Mouse (Mus musculus): ENCODE results near the gene Hoxa11. TPM values are rescaled to one million over a fixed set of nuclear protein-coding genes. Genes with fewer than 3 reads are reported as not detected.

Hoxa11 gene
- not detected in 2 replicates for polyA plus RNA-seq (2012; rRNA removed)

GRCm38 (mm10) chr6:52245757-52246142 is at the start of gene Hoxa11:
TSS of gene Hoxa11 (minus strand) at chr6:52245810.
- 4% methylated on average over 20 of the region's 20 CpGs for WGBS
- DNase-seq, result no peak
- no peaks in the 10 kb centered on the region for H3K36me3 ChIP-seq (ENCODE audit: control insufficient read depth, insufficient read depth, low read length)

GRCm38 (mm10) chr6:52294616-52295015 is 49.0 kb upstream of the Hoxa11 start:
- WGBS, result 88% methylated on average over 6 of the region's 6 CpGs
- no peak overlapping the region for H3K27ac ChIP-seq (ENCODE audit: control insufficient read depth, insufficient read depth, low read length)
- H3K4me1 ChIP-seq (replicated peaks; ENCODE audit: control insufficient read depth, insufficient read depth, low read length), result no peaks in the 10 kb centered on the region
- TF ChIP-seq CTCF (IDR thresholded peaks at IDR 0.05; ENCODE audit: borderline replicate concordance, control insufficient read depth, extremely low read depth, insufficient read depth, low read length, poor library complexity) (no peak), POLR2A (IDR thresholded peaks at IDR 0.05; ENCODE audit: control insufficient read depth, extremely low read depth, insufficient read depth, low read length, poor library complexity) (no peak)
- H3K4me3 ChIP-seq (ENCODE audit: control insufficient read depth, insufficient read depth, low read length), result no peak overlapping the region
- H3K36me3 ChIP-seq (ENCODE audit: control insufficient read depth, insufficient read depth, low read length), result no peaks in the 10 kb centered on the region
- DNase-seq, result no peak
- peaks cover 17% of the 10 kb centered on the region; the same call in 1 of the 2 replicates for H3K27me3 ChIP-seq (ENCODE audit: control insufficient read depth, insufficient read depth, low read length)

More at GRCm38 (mm10) chr6:52245757-52246142, at the start of gene Hoxa11:
- TF ChIP-seq POLR2A (IDR thresholded peaks at IDR 0.05; ENCODE audit: control insufficient read depth, extremely low read depth, insufficient read depth, low read length, poor library complexity) (no peak), CTCF (IDR thresholded peaks at IDR 0.05; ENCODE audit: borderline replicate concordance, control insufficient read depth, extremely low read depth, insufficient read depth, low read length, poor library complexity) (no peak)
- Histone ChIP-seq H3K27ac (ENCODE audit: control insufficient read depth, insufficient read depth, low read length) (no peak within 1 kb of the TSS), H3K4me3 (ENCODE audit: control insufficient read depth, insufficient read depth, low read length) (no peak within 1 kb of the TSS), H3K4me1 (replicated peaks; ENCODE audit: control insufficient read depth, insufficient read depth, low read length) (peaks cover 16% of the 10 kb centered on the region), H3K27me3 (ENCODE audit: control insufficient read depth, insufficient read depth, low read length) (peaks cover 68% of the 10 kb centered on the region)

GRCm38 (mm10) chr6:52292328-52292727 is 46.7 kb upstream of the Hoxa11 start:
- no peak overlapping the region for H3K4me3 ChIP-seq (ENCODE audit: control insufficient read depth, insufficient read depth, low read length)
- H3K27me3 ChIP-seq (ENCODE audit: control insufficient read depth, insufficient read depth, low read length), result peaks cover 17% of the 10 kb centered on the region; the same call in 1 of the 2 replicates
- no peak for DNase-seq
- 79% methylated on average over 7 of the region's 7 CpGs for whole genome bisulfite sequencing
- H3K36me3 ChIP-seq (ENCODE audit: control insufficient read depth, insufficient read depth, low read length), result no peaks in the 10 kb centered on the region
- TF ChIP-seq CTCF (IDR thresholded peaks at IDR 0.05; ENCODE audit: borderline replicate concordance, control insufficient read depth, extremely low read depth, insufficient read depth, low read length, poor library complexity), result no peak
- TF ChIP-seq POLR2A (IDR thresholded peaks at IDR 0.05; ENCODE audit: control insufficient read depth, extremely low read depth, insufficient read depth, low read length, poor library complexity), result no peak
- no peak overlapping the region for H3K27ac ChIP-seq (ENCODE audit: control insufficient read depth, insufficient read depth, low read length)
- no peaks in the 10 kb centered on the region for H3K4me1 ChIP-seq (replicated peaks; ENCODE audit: control insufficient read depth, insufficient read depth, low read length)

GRCm38 (mm10) chr6:52291021-52291860 is 45.6 kb upstream of the Hoxa11 start:
- no peaks in the 10 kb centered on the region for H3K4me1 ChIP-seq (replicated peaks; ENCODE audit: control insufficient read depth, insufficient read depth, low read length)
- peaks cover 17% of the 10 kb centered on the region; the same call in 1 of the 2 replicates for H3K27me3 ChIP-seq (ENCODE audit: control insufficient read depth, insufficient read depth, low read length)
- DNase-seq, result no peak
- 12% methylated on average over 45 of the region's 45 CpGs for WGBS
- TF ChIP-seq CTCF (IDR thresholded peaks at IDR 0.05; ENCODE audit: borderline replicate concordance, control insufficient read depth, extremely low read depth, insufficient read depth, low read length, poor library complexity) (no peak), POLR2A (IDR thresholded peaks at IDR 0.05; ENCODE audit: control insufficient read depth, extremely low read depth, insufficient read depth, low read length, poor library complexity) (no peak)
- no peak overlapping the region for H3K27ac ChIP-seq (ENCODE audit: control insufficient read depth, insufficient read depth, low read length)
- no peaks in the 10 kb centered on the region for H3K36me3 ChIP-seq (ENCODE audit: control insufficient read depth, insufficient read depth, low read length)
- H3K4me3 ChIP-seq (ENCODE audit: control insufficient read depth, insufficient read depth, low read length), result no peak overlapping the region

GRCm38 (mm10) chr6:52290186-52290585 is 44.6 kb upstream of the Hoxa11 start:
- Histone ChIP-seq H3K4me3 (ENCODE audit: control insufficient read depth, insufficient read depth, low read length) (no peak overlapping the region), H3K4me1 (replicated peaks; ENCODE audit: control insufficient read depth, insufficient read depth, low read length) (no peaks in the 10 kb centered on the region), H3K36me3 (ENCODE audit: control insufficient read depth, insufficient read depth, low read length) (no peaks in the 10 kb centered on the region), H3K27ac (ENCODE audit: control insufficient read depth, insufficient read depth, low read length) (no peak overlapping the region), H3K27me3 (ENCODE audit: control insufficient read depth, insufficient read depth, low read length) (peaks cover 21% of the 10 kb centered on the region; the same call in 1 of the 2 replicates)
- no peak for TF ChIP-seq POLR2A (IDR thresholded peaks at IDR 0.05; ENCODE audit: control insufficient read depth, extremely low read depth, insufficient read depth, low read length, poor library complexity)
- TF ChIP-seq CTCF (IDR thresholded peaks at IDR 0.05; ENCODE audit: borderline replicate concordance, control insufficient read depth, extremely low read depth, insufficient read depth, low read length, poor library complexity), result no peak
- no peak for DNase-seq
- WGBS, result 17% methylated on average over 12 of the region's 12 CpGs

- no peaks in the 10 kb centered on the region for H3K36me3 ChIP-seq (ENCODE audit: control insufficient read depth, insufficient read depth, low read length)
- WGBS, result 95% methylated on average over 5 of the region's 5 CpGs
- H3K27me3 ChIP-seq (ENCODE audit: control insufficient read depth, insufficient read depth, low read length), result peaks cover 4% of the 10 kb centered on the region; the same call in 1 of the 2 replicates
- no peak for TF ChIP-seq CTCF (IDR thresholded peaks at IDR 0.05; ENCODE audit: borderline replicate concordance, control insufficient read depth, extremely low read depth, insufficient read depth, low read length, poor library complexity)
- no peak for TF ChIP-seq POLR2A (IDR thresholded peaks at IDR 0.05; ENCODE audit: control insufficient read depth, extremely low read depth, insufficient read depth, low read length, poor library complexity)
- DNase-seq, result no peak
- H3K27ac ChIP-seq (ENCODE audit: control insufficient read depth, insufficient read depth, low read length), result no peak overlapping the region
- no peak overlapping the region for H3K4me3 ChIP-seq (ENCODE audit: control insufficient read depth, insufficient read depth, low read length)
- H3K4me1 ChIP-seq (replicated peaks; ENCODE audit: control insufficient read depth, insufficient read depth, low read length), result no peaks in the 10 kb centered on the region
Measured at GRCm38 (mm10) chr6:52283896-52284295, 38.3 kb upstream of the Hoxa11 start.

All from thymus, adult 2 months (tissue).